Mouse (Mus musculus): ENCODE measurements around the gene Creg1. TPM values are rescaled to one million over a fixed set of nuclear protein-coding genes. Genes with fewer than 3 reads are reported as not detected.

The Creg1 gene
- total RNA-seq, 2 experiments from 2014 or later: 46.2 to 67.4 TPM

- intact Hi-C loops (cut with DNase I): no loop called here
- no peak for TF ChIP-seq CTCF (IDR thresholded peaks at IDR 0.05)
- H3K4me3 ChIP-seq: no peak overlapping the region
- no peak for DNase-seq
- no peak overlapping the region for H3K27ac ChIP-seq
Measured at GRCm38 (mm10) chr1:165730129-165730528, 33.4 kb upstream of the Creg1 start.

- H3K4me3 ChIP-seq: no peak overlapping the region
- no peak overlapping the region for H3K27ac ChIP-seq
- no peak for TF ChIP-seq CTCF (IDR thresholded peaks at IDR 0.05)
- DNase-seq: no peak
- intact Hi-C loops (cut with DNase I): no loop called here
Measured at GRCm38 (mm10) chr1:165731553-165731952, 32.0 kb upstream of the Creg1 start.

- Histone ChIP-seq H3K4me3 (no peak overlapping the region), H3K27ac (no peak overlapping the region)
- no peak for TF ChIP-seq CTCF (IDR thresholded peaks at IDR 0.05)
- intact Hi-C loops (cut with DNase I): loop anchor here (5.0 kb wide), 1 partner anchor 93 kb away; no protein-coding TSS in a partner anchor
- DNase-seq: no peak
Measured at GRCm38 (mm10) chr1:165734840-165735239, 28.7 kb upstream of the Creg1 start.

- Histone ChIP-seq H3K27ac (peak overlapping the region; percentile 70), H3K4me3 (peak overlapping the region; percentile 55)
- peak; percentile 97 for TF ChIP-seq CTCF (IDR thresholded peaks at IDR 0.05)
- intact Hi-C loops (cut with DNase I): loop anchor here (1.0 to 5.0 kb wide), 3 partner anchors 76 to 153 kb away; no protein-coding TSS in a partner anchor
- peak; percentile 89 for DNase-seq
Measured at GRCm38 (mm10) chr1:165735826-165736818, 27.4 kb upstream of the Creg1 start.

- no peak for DNase-seq
- no peak overlapping the region for H3K4me3 ChIP-seq
- TF ChIP-seq CTCF (IDR thresholded peaks at IDR 0.05): no peak
- no peak overlapping the region for H3K27ac ChIP-seq
- intact Hi-C loops (cut with DNase I): loop anchor here (2.0 to 5.0 kb wide), 2 partner anchors 95 to 155 kb away; no protein-coding TSS in a partner anchor
Measured at GRCm38 (mm10) chr1:165737451-165737850, 26.1 kb upstream of the Creg1 start.

GRCm38 (mm10) chr1:165737867-165738266 lies 25.7 kb upstream of the Creg1 start:
- no peak overlapping the region for H3K27ac ChIP-seq
- DNase-seq: no peak
- TF ChIP-seq CTCF (IDR thresholded peaks at IDR 0.05): no peak
- no peak overlapping the region for H3K4me3 ChIP-seq
- intact Hi-C loops (cut with DNase I): loop anchor here (2.0 to 5.0 kb wide), 2 partner anchors 96 to 155 kb away; no protein-coding TSS in a partner anchor

GRCm38 (mm10) chr1:165738985-165739384 lies 24.6 kb upstream of the Creg1 start:
- Histone ChIP-seq H3K4me3 (no peak overlapping the region), H3K27ac (no peak overlapping the region)
- intact Hi-C loops (cut with DNase I): loop anchor here (5.0 kb wide), 1 partner anchor 97 kb away; no protein-coding TSS in a partner anchor
- DNase-seq: no peak
- TF ChIP-seq CTCF (IDR thresholded peaks at IDR 0.05): no peak

- H3K4me3 ChIP-seq: no peak overlapping the region
- intact Hi-C loops (cut with DNase I): no loop called here
- no peak overlapping the region for H3K27ac ChIP-seq
- DNase-seq: no peak
- no peak for TF ChIP-seq CTCF (IDR thresholded peaks at IDR 0.05)
Measured at GRCm38 (mm10) chr1:165741989-165742388, 21.6 kb upstream of the Creg1 start.

- no peak for DNase-seq
- TF ChIP-seq CTCF (IDR thresholded peaks at IDR 0.05): no peak
- intact Hi-C loops (cut with DNase I): no loop called here
- Histone ChIP-seq H3K27ac (no peak overlapping the region), H3K4me3 (no peak overlapping the region)
Measured at GRCm38 (mm10) chr1:165748053-165748452, 15.5 kb upstream of the Creg1 start.

- intact Hi-C loops (cut with DNase I): no loop called here
- no peak for TF ChIP-seq CTCF (IDR thresholded peaks at IDR 0.05)
- H3K27ac ChIP-seq: no peak overlapping the region
- H3K4me3 ChIP-seq: no peak overlapping the region
- DNase-seq: no peak
Measured at GRCm38 (mm10) chr1:165751142-165751541, 12.4 kb upstream of the Creg1 start.

- intact Hi-C loops (cut with DNase I): no loop called here
- TF ChIP-seq CTCF (IDR thresholded peaks at IDR 0.05): no peak
- Histone ChIP-seq H3K4me3 (no peak overlapping the region), H3K27ac (no peak overlapping the region)
- DNase-seq: no peak
Measured at GRCm38 (mm10) chr1:165751838-165752237, 11.7 kb upstream of the Creg1 start.

GRCm38 (mm10) chr1:165754205-165754604 lies 9.3 kb upstream of the Creg1 start:
- peak overlapping the region; percentile 26; the same call in 1 of the 2 replicates for H3K4me3 ChIP-seq
- peak; percentile 89 for DNase-seq
- H3K27ac ChIP-seq: peak overlapping the region; percentile 82
- no peak for TF ChIP-seq CTCF (IDR thresholded peaks at IDR 0.05)
- intact Hi-C loops (cut with DNase I): loop anchor here (1.0 kb wide), 1 partner anchor 197 kb away; no protein-coding TSS in a partner anchor

- intact Hi-C loops (cut with DNase I): no loop called here
Measured at GRCm38 (mm10) chr1:165755194-165755593, 8.4 kb upstream of the Creg1 start.

More at GRCm38 (mm10) chr1:165755194-165755593, 8.4 kb upstream of the Creg1 start:
- peak overlapping the region; percentile 82; the same call in 1 of the 2 replicates for H3K27ac ChIP-seq
- no peak for TF ChIP-seq CTCF (IDR thresholded peaks at IDR 0.05)
- DNase-seq: no peak
- H3K4me3 ChIP-seq: no peak overlapping the region

Data from gastrocnemius, adult 2 months (tissue).